Mouse (Mus musculus) liver, embryonic 15.5 days (tissue): ENCODE results near the gene Susd2. TPM values are rescaled to one million over a fixed set of nuclear protein-coding genes. Genes with fewer than 3 reads are reported as not detected.

ENCODE experiments used
- ATAC-seq: fragments of 200-750 bp; cut with Nextera tagmentation; 2 replicates; pipeline ENCODE4 v1.8.0; 2017; ENCODE audit warnings: moderate number of reproducible peaks, mild to moderate bottlenecking, moderate library complexity; ENCODE audit not compliant: insufficient read depth
- H3K27ac ChIP-seq: fragments of 300-500 bp; sonication (generic); replicated peaks from 2 replicates; pipeline ENCODE4 v1.5.1; 2015; ENCODE audit warnings: mild to moderate bottlenecking, inconsistent platforms
- H3K27me3 ChIP-seq: fragments of 300-500 bp; sonication (generic); 2 replicates; pipeline ENCODE4 v1.6.1; 2015; ENCODE audit warnings: mild to moderate bottlenecking, inconsistent platforms
- H3K36me3 ChIP-seq: fragments of 300-500 bp; sonication (generic); replicated peaks from 2 replicates; pipeline ENCODE4 v1.6.1; 2015; ENCODE audit warnings: moderate library complexity, mild to moderate bottlenecking, inconsistent platforms
- H3K4me1 ChIP-seq: fragments of 300-500 bp; sonication (generic); replicated peaks from 2 replicates; pipeline ENCODE4 v1.6.1; 2015; ENCODE audit warnings: inconsistent platforms
- H3K4me2 ChIP-seq: fragments of 300-500 bp; sonication (generic); 2 replicates; pipeline ENCODE4 v1.6.1; 2015; ENCODE audit warnings: moderate library complexity, mild to moderate bottlenecking, inconsistent platforms
- H3K4me3 ChIP-seq: fragments of 300-500 bp; sonication (generic); replicated peaks from 2 replicates; pipeline ENCODE4 v1.5.1; 2015; ENCODE audit warnings: mild to moderate bottlenecking, inconsistent platforms
- H3K9ac ChIP-seq: fragments of 300-500 bp; sonication (generic); 2 replicates; pipeline ENCODE4 v1.6.1; 2015; ENCODE audit warnings: moderate library complexity, mild to moderate bottlenecking, inconsistent platforms
- H3K9me3 ChIP-seq: fragments of 300-500 bp; sonication (generic); replicated peaks from 2 replicates; pipeline ENCODE4 v1.6.1; 2016; ENCODE audit warnings: inconsistent platforms
- WGBS: fragments of 180-500 bp; shearing (Covaris S2); methylation state at CpG from one replicate; pipeline ENCODE4 v1.1.7; 2015; ENCODE audit warnings: mixed read lengths; ENCODE audit not compliant: insufficient replicate concordance; 5-methylcytosine and 5-hydroxymethylcytosine counted together
- polyA plus RNA-seq: library from polyadenylated mRNA; unstranded; fragments of >200 nt; fragmentation: Nextera tagmentation; extraction: Ambion mirVana; gene quantifications from 2 replicates; pipeline ENCODE4 v1.2.1, GENCODE M21; 2015

Susd2 gene
- polyA plus RNA-seq: 1.9 and 2.0 TPM in 2 replicates

GRCm38 (mm10) chr10:75643741-75644343 lies at the start of gene Susd2:
TSS of gene Susd2 (minus strand) at chr10:75644008.
- Histone ChIP-seq H3K9ac (no peak within 1 kb of the TSS), H3K9me3 (no peaks in the 10 kb centered on the region), H3K27me3 (no peaks in the 10 kb centered on the region), H3K36me3 (peaks cover 26% of the 10 kb centered on the region), H3K4me3 (no peak within 1 kb of the TSS), H3K4me2 (peak within 1 kb of the TSS; percentile 34), H3K27ac (0 out of 2 replicates have a peak within 1 kb of the TSS, but pooled peaks have one; percentile 4), H3K4me1 (peaks cover 29% of the 10 kb centered on the region)
- ATAC-seq: peak; percentile 80
- WGBS: 15% methylated on average over 11 of the region's 11 CpGs

- Histone ChIP-seq H3K4me3 (no peak overlapping the region), H3K36me3 (peaks cover 85% of the 10 kb centered on the region), H3K27ac (no peak overlapping the region), H3K27me3 (no peaks in the 10 kb centered on the region), H3K9ac (no peak overlapping the region), H3K9me3 (no peaks in the 10 kb centered on the region), H3K4me2 (no peak overlapping the region), H3K4me1 (peaks cover 2% of the 10 kb centered on the region)
- 85% methylated on average over 2 of the region's 2 CpGs for WGBS
- no peak for ATAC-seq
These were observed 44.8 kb upstream of the Susd2 start for GRCm38 (mm10) chr10:75688598-75688997.

- Histone ChIP-seq H3K27me3 (no peaks in the 10 kb centered on the region), H3K36me3 (peaks cover 83% of the 10 kb centered on the region)
These were observed 42.9 kb upstream of the Susd2 start for GRCm38 (mm10) chr10:75686724-75687123.

DNA sequence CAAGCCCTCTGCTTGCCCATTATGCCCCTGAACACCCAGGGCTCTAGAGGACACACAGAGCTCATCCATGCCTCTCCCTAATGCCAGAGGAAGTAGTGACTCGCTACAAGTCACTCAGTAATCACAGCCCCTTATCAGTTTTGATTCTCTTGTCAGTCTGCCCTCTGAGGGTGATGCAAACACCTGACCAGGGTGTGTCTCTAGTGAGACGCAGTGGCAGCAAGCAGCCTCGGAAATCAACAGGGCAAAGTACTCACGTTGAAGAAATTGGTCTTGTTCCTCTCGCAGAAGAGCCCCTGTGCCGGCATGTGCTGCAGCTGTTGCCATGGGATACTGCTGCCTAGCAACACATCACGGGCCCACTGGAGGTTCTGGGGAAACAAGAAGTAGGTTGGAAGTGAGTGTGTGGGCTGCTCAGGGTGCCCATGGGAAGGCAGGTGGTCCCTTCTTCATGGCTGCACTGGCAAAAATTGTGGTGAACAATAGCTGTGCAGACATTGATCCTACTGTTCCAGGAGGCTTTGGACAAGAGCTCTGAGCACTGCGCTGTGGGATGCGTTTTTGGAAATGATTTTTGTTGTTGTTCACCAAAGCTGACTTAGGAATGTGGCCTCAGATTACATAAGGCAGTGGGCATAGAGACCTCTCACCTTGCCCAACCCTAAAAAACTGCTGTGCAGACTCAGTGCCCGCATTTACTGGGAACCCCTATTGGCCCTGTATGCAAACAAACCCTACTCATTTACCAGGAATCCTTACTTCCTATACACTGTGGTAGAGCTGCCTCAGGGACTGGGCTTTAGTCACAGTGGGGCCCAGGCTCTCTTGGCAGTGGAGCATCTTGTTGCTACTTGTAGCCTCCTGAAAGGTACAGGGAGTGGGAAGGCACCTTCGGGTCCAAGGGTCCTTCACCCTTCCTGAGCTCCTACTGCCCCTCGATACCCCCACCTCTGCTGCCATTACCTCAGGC lies 40.5 kb upstream of the Susd2 start:
- WGBS: 70% methylated on average over 12 of the region's 12 CpGs
- Histone ChIP-seq H3K4me1 (no peaks in the 10 kb centered on the region), H3K27ac (no peak overlapping the region), H3K9me3 (no peaks in the 10 kb centered on the region), H3K4me2 (no peak overlapping the region), H3K27me3 (no peaks in the 10 kb centered on the region), H3K4me3 (no peak overlapping the region), H3K9ac (no peak overlapping the region), H3K36me3 (peaks cover 70% of the 10 kb centered on the region)
- ATAC-seq: no peak

More at GRCm38 (mm10) chr10:75686724-75687123, 42.9 kb upstream of the Susd2 start:
- no peak for ATAC-seq
- Histone ChIP-seq H3K4me1 (no peaks in the 10 kb centered on the region), H3K27ac (no peak overlapping the region), H3K9ac (no peak overlapping the region), H3K4me2 (no peak overlapping the region), H3K9me3 (no peaks in the 10 kb centered on the region), H3K4me3 (no peak overlapping the region)
- 67% methylated on average over 4 of the region's 4 CpGs for WGBS

DNA sequence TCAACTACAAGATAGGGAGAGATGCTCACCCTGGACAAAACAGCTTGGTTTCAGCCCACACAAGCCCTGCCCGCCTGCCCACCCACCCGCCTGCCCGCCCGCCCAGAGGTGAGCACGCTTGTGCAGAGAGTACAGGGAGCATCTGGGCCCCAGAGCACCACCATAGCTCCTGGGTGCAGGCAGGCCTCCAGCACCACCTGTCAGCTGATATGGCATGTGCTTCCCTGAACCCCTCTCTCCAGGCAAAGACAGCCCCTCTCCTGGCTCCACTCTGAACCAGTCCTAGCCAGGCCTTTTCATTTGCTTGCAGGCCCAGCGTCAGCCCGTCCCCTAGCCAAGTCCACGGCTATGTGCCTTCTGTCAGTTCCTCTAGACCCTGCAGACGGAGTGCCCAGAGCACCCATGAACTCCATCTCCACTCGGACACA lies 36.8 kb upstream of the Susd2 start:
- Histone ChIP-seq H3K9me3 (no peaks in the 10 kb centered on the region), H3K36me3 (peaks cover 61% of the 10 kb centered on the region), H3K27me3 (no peaks in the 10 kb centered on the region), H3K4me3 (no peak overlapping the region), H3K9ac (no peak overlapping the region), H3K4me1 (peaks cover 24% of the 10 kb centered on the region; the same call in 1 of the 2 replicates), H3K4me2 (no peak overlapping the region), H3K27ac (no peak overlapping the region)
- ATAC-seq: no peak
- WGBS: 82% methylated on average over 10 of the region's 10 CpGs

GRCm38 (mm10) chr10:75679204-75679603 lies 35.4 kb upstream of the Susd2 start:
- 75% methylated on average over 6 of the region's 6 CpGs for WGBS
- ATAC-seq: no peak

DNA sequence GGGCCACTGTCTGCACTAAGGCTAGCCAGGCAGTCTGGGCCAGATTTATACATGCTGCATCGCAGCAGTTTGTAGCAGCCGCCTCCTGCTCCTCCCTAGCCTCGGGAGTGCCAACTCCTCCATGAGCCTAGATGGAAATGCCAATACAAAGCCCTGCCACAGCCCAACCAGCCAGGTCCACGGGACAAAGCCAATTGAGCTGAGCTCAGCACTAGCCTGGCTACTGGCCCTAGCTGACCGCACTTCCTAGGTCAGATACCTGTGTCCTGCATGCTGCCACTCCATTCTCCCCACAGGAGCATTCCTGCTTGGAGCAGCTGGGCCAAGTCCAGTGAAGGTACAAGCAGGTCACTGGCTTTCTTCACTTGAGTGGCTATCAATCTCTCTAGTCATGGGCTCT lies 34.2 kb upstream of the Susd2 start:
- H3K4me3 ChIP-seq: no peak overlapping the region
- ATAC-seq: no peak
- no peak overlapping the region for H3K4me2 ChIP-seq
- H3K27ac ChIP-seq: 0 out of 2 replicates have a peak overlapping the region, but pooled peaks have one; percentile 51
- no peaks in the 10 kb centered on the region for H3K9me3 ChIP-seq
- no peak overlapping the region for H3K9ac ChIP-seq
- peaks cover 56% of the 10 kb centered on the region for H3K36me3 ChIP-seq
- no peaks in the 10 kb centered on the region for H3K27me3 ChIP-seq
- 84% methylated on average over 5 of the region's 5 CpGs for WGBS
- peaks cover 25% of the 10 kb centered on the region; the same call in 1 of the 2 replicates for H3K4me1 ChIP-seq

More at GRCm38 (mm10) chr10:75679204-75679603, 35.4 kb upstream of the Susd2 start:
- Histone ChIP-seq H3K4me3 (no peak overlapping the region), H3K4me1 (peaks cover 25% of the 10 kb centered on the region; the same call in 1 of the 2 replicates), H3K27ac (no peak overlapping the region), H3K9ac (no peak overlapping the region), H3K36me3 (peaks cover 59% of the 10 kb centered on the region), H3K27me3 (no peaks in the 10 kb centered on the region), H3K4me2 (no peak overlapping the region), H3K9me3 (no peaks in the 10 kb centered on the region)

- Histone ChIP-seq H3K27ac (peak overlapping the region; percentile 51), H3K36me3 (peaks cover 53% of the 10 kb centered on the region)
These were observed 33.8 kb upstream of the Susd2 start for GRCm38 (mm10) chr10:75677571-75677970.

DNA sequence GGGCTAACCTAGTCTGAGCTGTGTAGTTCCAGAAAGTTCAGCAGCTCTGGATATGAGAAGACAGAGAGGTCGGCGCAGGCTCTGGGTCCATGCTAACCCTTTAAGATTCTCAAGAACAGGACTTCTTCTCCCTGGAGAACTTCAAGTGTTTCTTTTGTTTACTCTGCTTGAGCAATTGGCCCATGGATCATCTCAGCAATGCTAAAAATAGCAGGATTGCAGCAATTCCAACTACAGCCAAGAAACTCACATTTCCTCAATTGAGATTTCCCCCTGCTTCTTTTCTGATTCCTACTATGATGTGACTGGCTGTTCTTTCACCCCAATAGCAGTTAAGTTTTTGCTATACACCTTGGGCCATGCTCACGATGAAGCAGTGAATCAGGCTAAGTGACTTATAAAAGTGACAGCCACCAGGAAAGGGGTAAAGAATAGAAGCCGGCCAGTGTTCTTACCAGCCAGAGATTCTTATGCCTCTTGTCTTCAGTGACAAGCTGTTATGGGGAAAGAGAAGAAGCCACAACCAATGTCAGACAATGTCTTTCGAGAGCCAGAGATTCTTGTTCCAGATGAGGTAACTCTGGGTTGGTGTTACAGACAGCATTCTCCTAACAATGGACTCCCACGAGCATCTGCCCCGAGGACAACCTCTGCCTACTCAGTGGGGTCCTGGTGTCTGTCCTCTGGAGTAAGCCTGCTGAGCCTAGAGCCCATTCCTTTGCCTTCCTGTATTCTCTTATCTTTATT lies 33.2 kb upstream of the Susd2 start:
- no peak for ATAC-seq
- no peaks in the 10 kb centered on the region for H3K27me3 ChIP-seq
- H3K4me3 ChIP-seq: no peak overlapping the region
- H3K4me2 ChIP-seq: no peak overlapping the region
- no peaks in the 10 kb centered on the region for H3K9me3 ChIP-seq
- peaks cover 25% of the 10 kb centered on the region; the same call in 1 of the 2 replicates for H3K4me1 ChIP-seq
- no peak overlapping the region for H3K9ac ChIP-seq
- peak overlapping the region; percentile 51 for H3K27ac ChIP-seq
- WGBS: 74% methylated on average over 7 of the region's 7 CpGs
- peaks cover 54% of the 10 kb centered on the region for H3K36me3 ChIP-seq

More at GRCm38 (mm10) chr10:75677571-75677970, 33.8 kb upstream of the Susd2 start:
- no peak for ATAC-seq
- H3K4me1 ChIP-seq: peaks cover 25% of the 10 kb centered on the region; the same call in 1 of the 2 replicates
- no peaks in the 10 kb centered on the region for H3K9me3 ChIP-seq
- no peak overlapping the region for H3K9ac ChIP-seq
- H3K4me2 ChIP-seq: no peak overlapping the region
- H3K4me3 ChIP-seq: no peak overlapping the region
- no peaks in the 10 kb centered on the region for H3K27me3 ChIP-seq
- 57% methylated on average over 2 of the region's 2 CpGs for WGBS

DNA sequence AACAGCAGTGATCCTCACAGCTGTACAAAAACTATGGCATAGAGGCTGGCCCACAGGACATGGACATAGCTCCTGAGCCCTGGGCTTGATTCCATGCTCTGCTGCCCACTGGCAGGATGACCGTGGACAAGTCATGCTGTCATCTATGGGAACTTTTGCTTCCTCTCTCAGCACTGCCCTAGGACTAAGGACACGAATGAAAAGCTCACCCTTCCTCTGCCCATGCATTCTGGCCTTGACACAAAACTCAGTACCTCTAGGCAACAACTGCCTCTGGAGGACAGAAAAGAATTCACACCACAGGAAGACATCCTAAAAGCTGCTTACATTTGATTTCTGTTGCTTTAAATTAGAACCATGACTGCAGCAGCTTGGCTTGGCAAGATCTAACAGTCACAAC lies 32.5 kb upstream of the Susd2 start:
- H3K36me3 ChIP-seq: peaks cover 51% of the 10 kb centered on the region

More for the DNA sequence above, 32.5 kb upstream of the Susd2 start:
- no peaks in the 10 kb centered on the region for H3K27me3 ChIP-seq
- H3K9me3 ChIP-seq: no peaks in the 10 kb centered on the region
- no peak overlapping the region for H3K4me3 ChIP-seq
- ATAC-seq: no peak
- 65% methylated on average over 2 of the region's 2 CpGs for WGBS
- no peak overlapping the region for H3K9ac ChIP-seq
- peaks cover 25% of the 10 kb centered on the region; the same call in 1 of the 2 replicates for H3K4me1 ChIP-seq
- peak overlapping the region; percentile 48 for H3K27ac ChIP-seq
- H3K4me2 ChIP-seq: no peak overlapping the region
